Mouse (Mus musculus): ENCODE results near the gene Myh4.

Gene Myh4

GRCm38 (mm10) chr11:67237481-67238079 is at the start of gene Myh4:
Myh4 (plus strand) TSS chr11:67238029.
- in situ Hi-C loops (cut with MboI, MseI): no loop called here

DNA sequence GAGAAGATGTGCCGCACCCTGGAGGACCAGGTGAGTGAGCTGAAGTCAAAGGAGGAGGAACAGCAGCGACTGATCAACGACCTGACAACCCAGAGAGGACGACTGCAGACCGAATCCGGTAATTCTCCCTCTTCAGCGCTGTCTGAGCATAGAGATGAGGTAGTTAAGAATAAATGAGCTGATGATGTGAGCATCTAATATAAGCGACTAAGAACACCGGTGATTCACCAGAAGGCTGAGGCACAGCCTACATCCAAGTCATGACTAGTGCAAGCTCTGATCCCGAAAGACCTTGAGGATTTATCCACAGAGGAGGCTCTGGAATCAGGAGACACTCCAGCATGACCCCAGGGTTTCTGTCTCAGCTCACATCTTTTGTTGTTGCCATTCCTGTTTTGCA is 47.5 kb upstream of the Myh4 start:
- in situ Hi-C loops (cut with MboI, MseI): no loop called here

GRCm38 (mm10) chr11:67190814-67191213 is 47.0 kb upstream of the Myh4 start:
- in situ Hi-C loops (cut with MboI, MseI): no loop called here

DNA sequence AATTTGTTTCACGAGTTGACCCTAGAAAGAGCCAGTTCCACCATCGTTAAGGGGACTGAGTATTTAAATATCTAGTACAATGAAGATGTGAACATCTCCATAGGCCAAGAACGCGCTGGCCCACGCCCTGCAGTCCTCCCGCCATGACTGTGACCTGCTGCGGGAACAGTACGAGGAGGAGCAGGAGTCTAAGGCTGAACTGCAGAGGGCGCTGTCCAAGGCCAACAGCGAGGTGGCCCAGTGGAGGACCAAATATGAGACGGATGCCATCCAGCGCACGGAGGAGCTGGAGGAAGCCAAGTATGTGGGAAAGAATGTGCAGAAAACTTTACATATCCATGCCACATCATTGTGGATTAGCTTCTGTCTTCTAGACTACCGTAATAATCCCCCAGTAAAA is 46.3 kb upstream of the Myh4 start:
- in situ Hi-C loops (cut with MboI, MseI): no loop called here

GRCm38 (mm10) chr11:67199321-67199720 is 38.5 kb upstream of the Myh4 start:
- in situ Hi-C loops (cut with MboI, MseI): no loop called here

- in situ Hi-C loops (cut with MboI, MseI): no loop called here
These were observed 38.1 kb upstream of the Myh4 start, which contains the start of gene Myh1 for GRCm38 (mm10) chr11:67199752-67200151. Myh1 (plus strand) TSS chr11:67200052.

DNA sequence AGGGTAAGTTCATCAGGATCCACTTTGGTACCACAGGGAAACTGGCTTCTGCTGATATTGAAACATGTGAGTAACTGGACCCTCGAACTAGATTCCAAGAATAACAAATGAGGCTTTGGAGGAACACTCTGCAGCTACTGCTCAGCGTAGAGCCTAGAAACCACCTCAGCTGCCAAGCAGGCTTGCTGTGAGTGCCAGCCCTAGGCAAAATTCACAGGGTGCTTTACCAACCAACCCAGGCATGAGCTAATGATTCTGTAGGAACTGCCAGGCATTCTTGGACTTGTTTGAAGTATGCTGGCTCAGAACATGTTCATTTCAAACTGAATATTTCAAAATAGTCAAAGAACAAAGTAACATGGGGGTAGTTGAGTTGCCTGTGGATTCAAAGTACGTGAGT is 33.1 kb upstream of the Myh4 start:
- in situ Hi-C loops (cut with MboI, MseI): no loop called here

GRCm38 (mm10) chr11:67221803-67222202 is 16.0 kb upstream of the Myh4 start:
- in situ Hi-C loops (cut with MboI, MseI): no loop called here

GRCm38 (mm10) chr11:67224466-67224865 is 13.4 kb upstream of the Myh4 start:
- in situ Hi-C loops (cut with MboI, MseI): no loop called here

- in situ Hi-C loops (cut with MboI, MseI): no loop called here
These were observed 9.1 kb upstream of the Myh4 start for GRCm38 (mm10) chr11:67228731-67229130.

GRCm38 (mm10) chr11:67229166-67229565 is 8.7 kb upstream of the Myh4 start:
- in situ Hi-C loops (cut with MboI, MseI): no loop called here

DNA sequence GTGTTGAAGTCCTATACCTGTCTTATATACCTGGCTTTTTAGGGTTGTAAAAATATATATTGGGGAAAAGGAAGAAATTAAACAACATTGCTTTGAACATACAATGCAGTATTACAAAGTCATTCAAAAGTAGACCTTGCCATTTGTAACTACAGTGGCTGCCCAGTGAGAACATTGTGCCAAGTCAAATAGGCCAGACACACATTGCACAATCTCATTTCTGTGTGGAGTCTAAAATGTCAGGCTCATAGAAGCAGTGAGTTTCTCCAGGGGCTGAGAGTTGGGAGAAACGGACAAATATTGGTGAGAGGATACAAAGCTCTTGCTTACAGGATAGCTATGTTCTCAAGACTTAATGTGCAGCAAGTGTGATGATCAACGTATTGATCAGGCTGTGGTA is 7.9 kb upstream of the Myh4 start:
- in situ Hi-C loops (cut with MboI, MseI): no loop called here

- in situ Hi-C loops (cut with MboI, MseI): no loop called here
These were observed 2.0 kb upstream of the Myh4 start for GRCm38 (mm10) chr11:67235639-67236358.

GRCm38 (mm10) chr11:67236799-67237198 is 1.0 kb upstream of the Myh4 start:
- in situ Hi-C loops (cut with MboI, MseI): no loop called here

- in situ Hi-C loops (cut with MboI, MseI): no loop called here
These were observed 3.2 kb downstream of the Myh4 start for GRCm38 (mm10) chr11:67241051-67241450.

- in situ Hi-C loops (cut with MboI, MseI): no loop called here
These were observed 15.9 kb downstream of the Myh4 start for GRCm38 (mm10) chr11:67253691-67254090.

DNA sequence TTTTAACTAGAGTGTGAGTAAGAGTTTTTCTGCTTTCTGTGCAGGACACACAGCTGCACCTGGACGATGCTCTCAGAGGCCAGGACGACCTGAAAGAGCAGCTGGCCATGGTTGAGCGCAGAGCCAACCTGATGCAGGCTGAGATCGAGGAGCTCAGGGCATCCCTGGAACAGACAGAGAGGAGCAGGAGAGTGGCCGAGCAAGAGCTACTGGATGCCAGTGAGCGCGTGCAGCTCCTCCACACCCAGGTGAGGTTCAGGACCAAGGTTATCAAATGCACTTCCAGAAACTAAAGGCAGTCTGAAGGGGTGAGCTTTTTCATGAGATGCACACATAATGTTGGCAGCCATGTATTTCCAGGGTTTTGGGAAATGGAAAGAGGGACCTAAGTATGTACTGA is 19.2 kb downstream of the Myh4 start:
- in situ Hi-C loops (cut with MboI, MseI): no loop called here

GRCm38 (mm10) chr11:67260956-67261355 is 23.1 kb downstream of the Myh4 start:
- in situ Hi-C loops (cut with MboI, MseI): no loop called here

DNA sequence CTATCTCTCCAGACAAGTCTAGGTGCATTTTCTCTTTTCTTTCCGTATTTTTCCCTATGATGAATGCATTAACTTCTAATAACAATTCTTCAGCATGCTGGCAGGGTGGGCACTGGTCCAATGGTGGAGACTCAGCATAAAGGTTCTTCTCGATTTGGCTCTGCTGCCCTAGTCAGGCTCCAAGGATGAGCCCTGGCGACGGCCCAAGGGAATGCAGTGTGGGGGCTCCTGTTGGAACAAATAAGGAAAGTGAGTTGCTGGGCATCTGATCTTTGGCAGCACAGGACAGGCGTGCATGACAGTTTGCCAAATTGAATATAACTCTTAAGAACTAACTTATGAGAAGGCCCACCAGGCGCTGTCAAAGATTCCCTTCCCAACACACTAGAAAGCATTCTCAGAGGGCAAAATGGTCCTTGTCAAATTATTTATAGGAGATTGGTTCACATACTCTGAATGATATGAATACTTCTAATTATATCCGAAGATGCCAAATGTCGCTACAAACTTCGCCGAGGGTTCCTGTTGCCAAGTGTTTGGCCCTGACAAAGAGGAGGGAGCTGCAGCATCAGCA is 38.9 kb downstream of the Myh4 start, which contains the start of gene Myh8:
Gene Myh8, plus strand, starts transcription at position 524 of the 574 bp plus-strand sequence.
- in situ Hi-C loops (cut with MboI, MseI): no loop called here

- in situ Hi-C loops (cut with MboI, MseI): no loop called here
These were observed 55.6 kb downstream of the Myh4 start for GRCm38 (mm10) chr11:67293440-67293839.

All from regulatory T cell (primary cell).